Mouse (Mus musculus) hindbrain, embryonic 15.5 days (tissue): ENCODE measurements around the gene Nol8. TPM values are rescaled to one million over a fixed set of nuclear protein-coding genes. Genes with fewer than 3 reads are reported as not detected.
A peak's percentile ranks its signal among the peaks of the same experiment; 100 is the strongest.

ENCODE experiments used
- ATAC-seq: fragments of 200-750 bp; cut with Nextera tagmentation; 2 replicates; pipeline ENCODE4 v1.8.0; 2017; ENCODE audit warnings: low read depth, moderate number of reproducible peaks, moderate TSS enrichment; ENCODE audit not compliant: low FRiP score
- H3K27ac ChIP-seq: fragments of 300-500 bp; sonication (generic); replicated peaks from 2 replicates; pipeline ENCODE4 v1.5.1; 2015; ENCODE audit warnings: mild to moderate bottlenecking, inconsistent platforms
- H3K27me3 ChIP-seq: fragments of 300-500 bp; sonication (generic); 2 replicates; pipeline ENCODE4 v1.6.1; 2015; ENCODE audit warnings: control low read depth, inconsistent platforms
- H3K36me3 ChIP-seq: fragments of 300-500 bp; sonication (generic); 2 replicates; pipeline ENCODE4 v1.6.1; 2015; ENCODE audit warnings: control low read depth, inconsistent platforms
- H3K4me1 ChIP-seq: fragments of 300-500 bp; sonication (generic); replicated peaks from 2 replicates; pipeline ENCODE4 v1.6.1; 2015; ENCODE audit warnings: control low read depth, inconsistent platforms
- H3K4me2 ChIP-seq: fragments of 300-500 bp; sonication (generic); 2 replicates; pipeline ENCODE4 v1.6.1; 2015; ENCODE audit warnings: moderate library complexity, mild to moderate bottlenecking, inconsistent platforms
- H3K4me3 ChIP-seq: fragments of 300-500 bp; sonication (generic); 2 replicates; pipeline ENCODE4 v1.5.1; 2015; ENCODE audit warnings: mild to moderate bottlenecking, inconsistent platforms
- H3K9ac ChIP-seq: fragments of 300-500 bp; sonication (generic); 2 replicates; pipeline ENCODE4 v1.6.1; 2015; ENCODE audit warnings: inconsistent platforms
- H3K9me3 ChIP-seq: fragments of 300-500 bp; sonication (generic); 2 replicates; pipeline ENCODE4 v1.6.1; 2016; ENCODE audit warnings: control low read depth, inconsistent platforms
- WGBS: fragments of 180-500 bp; shearing (Covaris S2); methylation state at CpG from one replicate; pipeline ENCODE4 v1.1.7; 2015; 5-methylcytosine and 5-hydroxymethylcytosine counted together
- polyA plus RNA-seq: library from polyadenylated mRNA; unstranded; fragments of >200 nt; fragmentation: Nextera tagmentation; extraction: Ambion mirVana; gene quantifications from 2 replicates; pipeline ENCODE4 v1.2.1, GENCODE M21; 2015

Nol8 gene
- polyA plus RNA-seq = 15.0 and 16.8 TPM in 2 replicates

- Histone ChIP-seq H3K4me1 (peaks cover 18% of the 10 kb centered on the region), H3K27ac (peak within 1 kb of the TSS; percentile 63; the same call in 1 of the 2 replicates), H3K4me3 (peak within 1 kb of the TSS; percentile 75), H3K9me3 (no peaks in the 10 kb centered on the region), H3K36me3 (peaks cover 15% of the 10 kb centered on the region), H3K9ac (peak within 1 kb of the TSS; percentile 53), H3K27me3 (no peaks in the 10 kb centered on the region), H3K4me2 (peak within 1 kb of the TSS; percentile 93)
- ATAC-seq = peak; percentile 100
- WGBS = under 1% methylated on average over 68 of the region's 68 CpGs
Measured at GRCm38 (mm10) chr13:49652481-49653179, at the start of gene Nol8, which contains the start of gene Cenpp. Gene Nol8, plus strand, starts transcription at chr13:49653078. Gene Cenpp, minus strand, starts transcription at chr13:49652785.

GRCm38 (mm10) chr13:49603603-49604002 lies 49.3 kb upstream of the Nol8 start:
- no peaks in the 10 kb centered on the region for H3K36me3 ChIP-seq
- no peak for ATAC-seq

DNA sequence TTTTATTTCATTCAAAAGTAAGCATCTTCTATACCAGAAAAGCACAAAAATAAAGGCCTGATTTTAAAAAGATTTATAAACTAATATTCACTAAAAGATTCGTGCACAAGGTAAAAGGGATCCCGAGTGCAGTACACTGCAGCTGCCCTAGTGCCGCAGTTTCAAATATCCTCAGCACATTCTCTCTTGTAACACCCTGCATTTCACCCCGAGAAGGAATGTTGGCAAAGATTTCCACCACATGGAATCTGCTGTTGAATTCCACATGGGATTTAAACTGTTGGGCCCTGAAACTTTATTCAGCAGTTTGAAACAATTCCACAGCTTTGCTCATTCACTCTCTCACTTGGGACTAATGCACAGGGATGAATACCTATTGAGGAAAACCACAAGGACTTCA lies 45.2 kb upstream of the Nol8 start, which contains the start of gene Ogn:
Ogn (plus strand) TSS at position 333 of the 400 bp plus-strand sequence.
- H3K9ac ChIP-seq = no peak within 1 kb of the TSS
- H3K27ac ChIP-seq = no peak within 1 kb of the TSS
- no peaks in the 10 kb centered on the region for H3K4me1 ChIP-seq
- 82% methylated on average over 4 of the region's 4 CpGs for WGBS
- H3K36me3 ChIP-seq = no peaks in the 10 kb centered on the region
- no peak for ATAC-seq
- H3K27me3 ChIP-seq = no peaks in the 10 kb centered on the region
- no peaks in the 10 kb centered on the region for H3K9me3 ChIP-seq
- H3K4me3 ChIP-seq = no peak within 1 kb of the TSS
- H3K4me2 ChIP-seq = no peak within 1 kb of the TSS

More at GRCm38 (mm10) chr13:49603603-49604002, 49.3 kb upstream of the Nol8 start:
- Histone ChIP-seq H3K27me3 (no peaks in the 10 kb centered on the region), H3K4me3 (no peak overlapping the region), H3K4me2 (no peak overlapping the region), H3K9me3 (no peaks in the 10 kb centered on the region), H3K9ac (no peak overlapping the region), H3K4me1 (no peaks in the 10 kb centered on the region), H3K27ac (no peak overlapping the region)

DNA sequence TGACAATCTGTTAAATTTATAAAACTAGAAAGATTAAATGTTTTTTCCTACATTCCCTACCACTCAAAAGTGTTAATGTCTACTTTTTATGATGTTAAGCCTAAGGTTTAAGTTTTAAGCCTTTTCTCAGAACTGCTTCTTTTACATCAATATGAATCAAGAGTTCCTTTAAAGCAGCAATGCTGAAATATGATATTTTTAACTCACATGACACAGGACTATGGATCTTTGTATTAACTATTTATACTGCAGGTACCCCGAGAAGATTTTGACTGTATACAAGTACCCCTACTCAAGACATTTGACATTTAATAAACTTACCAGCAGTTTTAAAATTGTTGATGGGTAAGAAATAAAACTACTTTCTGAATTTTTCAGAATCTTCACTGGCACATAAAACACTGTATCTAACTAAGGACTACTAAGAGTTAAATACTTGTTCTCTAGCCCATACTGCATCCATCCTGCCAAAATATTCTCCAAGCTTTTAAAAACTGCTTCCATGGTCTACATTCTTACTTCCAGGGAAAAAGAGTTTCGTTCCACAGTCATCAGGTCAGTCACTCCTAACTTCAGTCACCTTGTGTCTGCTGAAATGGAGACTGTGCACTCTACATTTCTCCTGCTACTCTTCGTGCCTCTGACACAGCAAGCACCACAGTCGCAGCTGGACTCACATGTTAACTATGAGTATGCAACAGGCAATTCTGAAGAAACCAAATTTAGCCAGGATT lies 44.1 kb upstream of the Nol8 start:
- Histone ChIP-seq H3K4me3 (no peak overlapping the region), H3K4me1 (no peaks in the 10 kb centered on the region), H3K9me3 (no peaks in the 10 kb centered on the region), H3K4me2 (no peak overlapping the region), H3K27me3 (no peaks in the 10 kb centered on the region), H3K27ac (no peak overlapping the region), H3K9ac (no peak overlapping the region), H3K36me3 (no peaks in the 10 kb centered on the region)
- 82% methylated on average over 4 of the region's 4 CpGs for WGBS
- ATAC-seq = no peak

- H3K4me1 ChIP-seq = no peaks in the 10 kb centered on the region
- no peaks in the 10 kb centered on the region for H3K27me3 ChIP-seq
- 94% methylated on average over 3 of the region's 3 CpGs for WGBS
- no peaks in the 10 kb centered on the region for H3K9me3 ChIP-seq
- H3K36me3 ChIP-seq = no peaks in the 10 kb centered on the region
- no peak overlapping the region for H3K4me2 ChIP-seq
- H3K27ac ChIP-seq = no peak overlapping the region
- H3K4me3 ChIP-seq = no peak overlapping the region
- ATAC-seq = no peak
- H3K9ac ChIP-seq = no peak overlapping the region
Measured at GRCm38 (mm10) chr13:49617021-49617420, 35.9 kb upstream of the Nol8 start.

- H3K4me2 ChIP-seq = no peak overlapping the region
- no peak overlapping the region for H3K9ac ChIP-seq
Measured at GRCm38 (mm10) chr13:49618365-49618764, 34.5 kb upstream of the Nol8 start.

GRCm38 (mm10) chr13:49623216-49623615 lies 29.7 kb upstream of the Nol8 start:
- H3K27me3 ChIP-seq = no peaks in the 10 kb centered on the region
- 84% methylated on average over 1 of the region's 1 CpGs for WGBS
- ATAC-seq = no peak

More at GRCm38 (mm10) chr13:49618365-49618764, 34.5 kb upstream of the Nol8 start:
- Histone ChIP-seq H3K4me3 (no peak overlapping the region), H3K4me1 (no peaks in the 10 kb centered on the region), H3K36me3 (no peaks in the 10 kb centered on the region), H3K27ac (no peak overlapping the region), H3K9me3 (no peaks in the 10 kb centered on the region), H3K27me3 (no peaks in the 10 kb centered on the region)
- no peak for ATAC-seq

DNA sequence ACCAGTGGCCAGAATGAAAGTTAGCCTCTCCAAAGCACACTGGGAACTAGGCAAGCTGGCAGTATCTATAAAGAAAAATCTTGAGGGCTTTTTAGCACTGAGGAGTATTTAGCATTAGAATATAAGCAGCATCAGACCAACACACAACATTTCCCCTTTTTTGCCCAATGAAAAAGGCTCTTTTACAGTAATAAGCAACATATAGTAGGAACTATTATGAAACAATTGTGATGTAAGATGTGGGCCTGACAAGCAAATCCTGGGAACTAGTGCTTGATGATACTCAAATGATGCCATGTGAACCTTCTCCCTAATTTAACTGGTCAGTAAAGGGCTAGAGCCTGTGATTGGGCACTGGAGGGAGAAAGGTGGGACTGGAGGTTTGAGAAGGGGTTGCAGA lies 24.7 kb upstream of the Nol8 start:
- Histone ChIP-seq H3K27ac (no peak overlapping the region), H3K4me3 (no peak overlapping the region), H3K4me2 (no peak overlapping the region), H3K9ac (no peak overlapping the region), H3K4me1 (no peaks in the 10 kb centered on the region), H3K9me3 (no peaks in the 10 kb centered on the region), H3K27me3 (no peaks in the 10 kb centered on the region), H3K36me3 (no peaks in the 10 kb centered on the region)
- no peak for ATAC-seq

More at GRCm38 (mm10) chr13:49623216-49623615, 29.7 kb upstream of the Nol8 start:
- Histone ChIP-seq H3K4me3 (no peak overlapping the region), H3K9ac (no peak overlapping the region), H3K27ac (no peak overlapping the region), H3K4me2 (no peak overlapping the region), H3K36me3 (no peaks in the 10 kb centered on the region), H3K4me1 (no peaks in the 10 kb centered on the region), H3K9me3 (no peaks in the 10 kb centered on the region)

GRCm38 (mm10) chr13:49629076-49629475 lies 23.8 kb upstream of the Nol8 start:
- no peak for ATAC-seq
- Histone ChIP-seq H3K27ac (no peak overlapping the region), H3K4me1 (no peaks in the 10 kb centered on the region), H3K9me3 (no peaks in the 10 kb centered on the region), H3K27me3 (no peaks in the 10 kb centered on the region), H3K9ac (no peak overlapping the region), H3K4me3 (no peak overlapping the region), H3K36me3 (no peaks in the 10 kb centered on the region), H3K4me2 (no peak overlapping the region)
- 85% methylated on average over 2 of the region's 2 CpGs for WGBS

DNA sequence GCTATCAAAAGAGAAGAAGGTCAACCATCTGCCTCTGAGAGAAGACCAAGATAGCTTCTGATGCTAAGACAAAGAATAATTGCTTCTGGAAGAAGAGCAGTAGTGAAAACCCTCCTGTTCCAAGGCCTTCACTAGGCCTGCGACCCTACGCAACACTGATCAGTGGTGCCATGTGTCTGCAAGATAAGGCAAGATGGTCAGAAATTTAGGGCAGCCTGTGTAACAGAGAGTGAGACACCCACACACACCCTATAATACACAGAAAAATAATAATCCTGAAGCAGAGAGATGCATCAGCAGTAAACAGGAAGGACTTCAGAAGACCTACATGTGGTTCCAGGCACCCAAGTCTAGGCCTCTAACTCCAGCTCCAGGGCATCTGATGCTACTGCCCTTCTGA lies 12.9 kb upstream of the Nol8 start:
- 98% methylated on average over 2 of the region's 2 CpGs for WGBS
- ATAC-seq = no peak
- no peak overlapping the region for H3K9ac ChIP-seq

GRCm38 (mm10) chr13:49642650-49643049 lies 10.2 kb upstream of the Nol8 start:
- no peaks in the 10 kb centered on the region for H3K36me3 ChIP-seq
- no peaks in the 10 kb centered on the region for H3K27me3 ChIP-seq
- WGBS = 72% methylated on average over 6 of the region's 6 CpGs
- H3K27ac ChIP-seq = no peak overlapping the region
- H3K9me3 ChIP-seq = no peaks in the 10 kb centered on the region
- no peak overlapping the region for H3K4me3 ChIP-seq
- no peak for ATAC-seq
- no peak overlapping the region for H3K4me2 ChIP-seq
- no peak overlapping the region for H3K9ac ChIP-seq
- no peaks in the 10 kb centered on the region for H3K4me1 ChIP-seq

More for the DNA sequence above, 12.9 kb upstream of the Nol8 start:
- H3K27me3 ChIP-seq = no peaks in the 10 kb centered on the region
- no peak overlapping the region for H3K27ac ChIP-seq
- H3K36me3 ChIP-seq = no peaks in the 10 kb centered on the region
- H3K9me3 ChIP-seq = no peaks in the 10 kb centered on the region
- no peaks in the 10 kb centered on the region for H3K4me1 ChIP-seq
- H3K4me2 ChIP-seq = no peak overlapping the region
- H3K4me3 ChIP-seq = no peak overlapping the region

GRCm38 (mm10) chr13:49643669-49644362 lies 9.1 kb upstream of the Nol8 start:
- H3K27ac ChIP-seq = no peak overlapping the region
- no peak for ATAC-seq
- no peak overlapping the region for H3K4me2 ChIP-seq
- H3K36me3 ChIP-seq = no peaks in the 10 kb centered on the region
- no peak overlapping the region for H3K4me3 ChIP-seq
- H3K27me3 ChIP-seq = no peaks in the 10 kb centered on the region
- H3K9me3 ChIP-seq = no peaks in the 10 kb centered on the region
- H3K4me1 ChIP-seq = no peaks in the 10 kb centered on the region
- no peak overlapping the region for H3K9ac ChIP-seq
